Mouse (Mus musculus) cerebellum, adult 2 months (tissue): ENCODE results near the gene Slc51b. TPM values are rescaled to one million over a fixed set of nuclear protein-coding genes. Genes with fewer than 3 reads are reported as not detected.

Experiments used
- DNase-seq, 2 experiments: peaks; one replicate each; pipeline ENCODE4 v3.0.0; 2021
- H3K27ac ChIP-seq: fragments of 200-500 bp; 2 replicates; pipeline ENCODE4 v1.5.1; 2012; ENCODE audit warnings: low read length, control low read depth, inconsistent platforms; ENCODE audit not compliant: insufficient read depth
- H3K27me3 ChIP-seq: fragments of 200-500 bp; 2 replicates; pipeline ENCODE4 v1.6.1; 2012; ENCODE audit warnings: inconsistent platforms, mild to moderate bottlenecking, low read length, moderate library complexity; ENCODE audit not compliant: control insufficient read depth, insufficient read depth
- H3K4me1 ChIP-seq: fragments of 200-500 bp; 2 replicates; pipeline ENCODE4 v1.6.1; 2011; ENCODE audit warnings: low read length; ENCODE audit not compliant: control insufficient read depth, insufficient read depth
- H3K4me3 ChIP-seq: fragments of 200-500 bp; replicated peaks from 2 replicates; pipeline ENCODE3; 2011; ENCODE audit warnings: mild to moderate bottlenecking, low read depth, low read length, control low read depth; ENCODE audit not compliant: insufficient read depth
- CTCF ChIP-seq: fragments of 200-500 bp; IDR thresholded peaks from 2 replicates; pipeline ENCODE4 v1.5.1; 2011; ENCODE audit warnings: low read depth, mild to moderate bottlenecking, control low read depth, low read length, moderate library complexity, borderline replicate concordance; ENCODE audit not compliant: insufficient read depth
- POLR2A ChIP-seq: fragments of 200-500 bp; IDR thresholded peaks from 2 replicates; pipeline ENCODE4 v1.6.1; 2011; ENCODE audit warnings: low read length, control low read depth, borderline replicate concordance; ENCODE audit not compliant: insufficient read depth
- WGBS: fragments of 180-500 bp; shearing (Covaris S2); methylation state at CpG from one replicate; pipeline ENCODE4 v1.1.7; 2018; 5-methylcytosine and 5-hydroxymethylcytosine counted together
- polyA plus RNA-seq: library from polyadenylated mRNA; depleted of rRNA; stranded (reverse); fragments of >200 nt; gene quantifications from 2 replicates; pipeline ENCODE4 v1.2.3, GENCODE M21; 2012

Gene Slc51b
- polyA plus RNA-seq, 1 experiment, result not detected

DNA sequence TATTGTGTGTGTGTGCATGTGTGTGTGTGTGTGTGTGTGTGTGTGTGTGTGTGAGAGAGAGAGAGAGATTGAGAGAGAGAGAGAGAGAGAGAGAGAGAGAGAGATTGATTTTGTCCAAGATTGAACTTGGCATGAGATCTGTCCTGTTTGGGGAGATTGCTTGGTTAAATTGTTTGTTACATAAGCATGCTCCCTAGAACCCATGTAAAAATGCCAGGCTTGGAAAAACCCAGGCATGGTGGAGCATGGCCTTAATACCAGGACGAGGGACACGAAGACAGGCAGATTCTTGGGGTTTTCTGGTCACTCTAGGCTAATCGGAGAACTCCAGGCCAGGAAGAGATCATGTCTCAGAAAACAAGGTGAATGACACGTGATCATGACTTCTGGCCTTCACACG is 5.2 kb upstream of the Slc51b start:
- Histone ChIP-seq H3K27me3 (no peaks in the 10 kb centered on the region), H3K4me1 (no peaks in the 10 kb centered on the region), H3K27ac (no peak overlapping the region), H3K4me3 (no peak overlapping the region)
- TF ChIP-seq CTCF (no peak), POLR2A (no peak)
- WGBS, result 83% methylated on average over 5 of the region's 5 CpGs
- DNase-seq, result no peak

DNA sequence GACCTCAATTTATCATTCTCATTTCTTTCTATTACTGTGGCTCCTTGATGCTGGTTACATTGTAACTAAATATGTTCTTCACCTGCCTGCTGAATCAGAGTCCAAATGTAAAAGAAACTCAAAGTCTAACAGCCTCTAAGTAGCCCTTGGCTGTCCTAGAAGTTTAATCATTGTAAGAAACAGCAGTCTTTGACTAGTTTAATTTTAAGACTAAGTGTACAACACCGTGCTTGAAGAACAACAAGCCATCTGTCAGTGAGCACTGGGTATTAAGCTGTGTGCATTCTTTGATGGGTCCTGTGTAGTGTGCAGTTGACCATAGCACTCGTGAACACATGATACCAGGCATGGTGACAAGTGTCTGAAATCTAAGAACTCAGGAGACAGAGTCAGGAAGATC is 4.8 kb upstream of the Slc51b start:
- H3K27ac ChIP-seq, result no peak overlapping the region
- DNase-seq, result no peak
- H3K4me3 ChIP-seq, result no peak overlapping the region
- 59% methylated on average over 2 of the region's 2 CpGs for WGBS
- TF ChIP-seq POLR2A (no peak), CTCF (no peak)
- no peaks in the 10 kb centered on the region for H3K4me1 ChIP-seq
- no peaks in the 10 kb centered on the region for H3K27me3 ChIP-seq

DNA sequence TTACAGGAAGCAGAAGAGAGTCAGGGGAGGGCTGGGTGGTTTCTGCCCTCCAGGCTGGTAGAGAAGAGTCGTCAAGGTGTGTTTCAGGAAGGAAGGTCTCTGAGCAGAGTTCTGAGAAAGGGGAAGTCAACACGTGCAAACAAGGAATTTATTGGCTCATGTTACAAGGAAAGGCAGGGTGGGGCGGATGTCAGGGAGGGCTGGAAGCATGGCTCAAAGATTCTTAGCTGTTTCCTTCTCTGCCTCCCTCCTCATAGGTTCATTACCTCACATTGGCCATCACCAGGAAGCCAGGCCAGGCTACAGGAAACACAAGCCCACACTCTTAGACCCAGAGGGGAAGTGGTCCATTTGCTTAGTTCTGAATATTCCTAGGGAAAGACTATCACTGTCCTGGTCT is 1.6 kb upstream of the Slc51b start:
- Histone ChIP-seq H3K4me1 (no peaks in the 10 kb centered on the region), H3K27ac (no peak overlapping the region), H3K4me3 (no peak overlapping the region), H3K27me3 (no peaks in the 10 kb centered on the region)
- no peak for DNase-seq
- WGBS, result 56% methylated on average over 3 of the region's 3 CpGs
- no peak for TF ChIP-seq CTCF
- no peak for TF ChIP-seq POLR2A

- 68% methylated on average over 3 of the region's 3 CpGs for WGBS
- TF ChIP-seq POLR2A, result no peak
- no peak for TF ChIP-seq CTCF
- no peaks in the 10 kb centered on the region for H3K4me1 ChIP-seq
- no peaks in the 10 kb centered on the region for H3K27me3 ChIP-seq
- no peak overlapping the region for H3K4me3 ChIP-seq
- no peak for DNase-seq
- H3K27ac ChIP-seq, result no peak overlapping the region
Observed at GRCm38 (mm10) chr9:65419633-65420032, 3.1 kb downstream of the Slc51b start.

- TF ChIP-seq POLR2A (no peak), CTCF (peak; percentile 8; the same call in 1 of the 2 replicates)
- H3K4me1 ChIP-seq, result no peaks in the 10 kb centered on the region
- H3K4me3 ChIP-seq, result no peak overlapping the region
- 47% methylated on average over 3 of the region's 3 CpGs for WGBS
- no peak overlapping the region for H3K27ac ChIP-seq
- H3K27me3 ChIP-seq, result no peaks in the 10 kb centered on the region
- no peak for DNase-seq
Observed at GRCm38 (mm10) chr9:65417738-65418137, 5.0 kb downstream of the Slc51b start.

- no peak for TF ChIP-seq CTCF
- TF ChIP-seq POLR2A, result no peak
- Histone ChIP-seq H3K27ac (no peak overlapping the region; the same call in 1 of the 2 replicates), H3K27me3 (no peaks in the 10 kb centered on the region), H3K4me1 (no peaks in the 10 kb centered on the region), H3K4me3 (no peak overlapping the region)
- DNase-seq, result no peak
- 61% methylated on average over 3 of the region's 3 CpGs for WGBS
Observed at GRCm38 (mm10) chr9:65411326-65411725, 11.4 kb downstream of the Slc51b start.

DNA sequence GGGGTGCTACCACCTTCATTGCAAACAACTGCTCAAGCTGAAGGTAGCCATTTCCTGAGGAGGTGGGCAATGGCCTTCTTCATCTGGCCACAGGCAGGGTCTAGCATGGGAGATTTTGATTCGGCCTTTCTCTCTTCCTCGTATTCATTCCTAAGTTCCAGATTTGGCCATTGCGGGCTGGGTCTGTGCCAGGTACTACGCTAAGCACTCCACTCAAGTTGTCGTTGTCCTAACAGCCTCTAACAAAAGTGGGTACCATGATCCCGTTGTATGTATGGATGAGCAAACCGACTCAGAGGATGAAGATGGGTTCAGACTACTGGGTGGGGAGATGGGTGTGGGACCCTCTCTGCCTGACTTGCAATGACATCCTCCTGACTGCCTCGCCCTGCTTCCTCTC is 12.4 kb downstream of the Slc51b start:
- no peaks in the 10 kb centered on the region for H3K27me3 ChIP-seq
- no peak overlapping the region for H3K27ac ChIP-seq
- no peak overlapping the region for H3K4me3 ChIP-seq
- 84% methylated on average over 8 of the region's 8 CpGs for WGBS
- TF ChIP-seq POLR2A (no peak), CTCF (no peak)
- H3K4me1 ChIP-seq, result no peaks in the 10 kb centered on the region
- DNase-seq, result no peak

DNA sequence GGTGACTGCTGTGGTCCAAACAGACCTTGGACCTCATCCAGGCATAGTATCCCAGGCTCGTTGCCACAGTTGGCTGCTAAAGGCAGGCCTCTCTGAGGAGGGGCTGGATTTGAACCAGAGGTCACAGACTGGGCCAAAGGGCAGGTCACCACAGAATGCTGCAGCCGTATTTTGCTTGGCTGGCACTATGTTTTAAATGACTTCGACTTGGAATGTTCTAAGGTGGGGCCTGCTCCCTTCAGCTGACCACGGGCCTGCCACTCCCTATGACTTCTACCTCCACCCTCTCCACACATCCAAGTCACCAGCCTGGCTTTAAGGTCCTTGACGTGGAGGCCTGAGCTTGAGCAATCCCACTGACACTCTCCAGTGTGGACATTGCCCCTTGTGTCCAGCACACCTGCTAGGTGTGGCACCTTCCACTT is 13.9 kb downstream of the Slc51b start:
- DNase-seq, result no peak
- TF ChIP-seq CTCF (no peak), POLR2A (no peak)
- no peaks in the 10 kb centered on the region; the same call in 1 of the 2 replicates for H3K4me1 ChIP-seq
- no peak overlapping the region for H3K4me3 ChIP-seq
- no peaks in the 10 kb centered on the region for H3K27me3 ChIP-seq
- no peak overlapping the region for H3K27ac ChIP-seq
- WGBS, result 59% methylated on average over 5 of the region's 5 CpGs

DNA sequence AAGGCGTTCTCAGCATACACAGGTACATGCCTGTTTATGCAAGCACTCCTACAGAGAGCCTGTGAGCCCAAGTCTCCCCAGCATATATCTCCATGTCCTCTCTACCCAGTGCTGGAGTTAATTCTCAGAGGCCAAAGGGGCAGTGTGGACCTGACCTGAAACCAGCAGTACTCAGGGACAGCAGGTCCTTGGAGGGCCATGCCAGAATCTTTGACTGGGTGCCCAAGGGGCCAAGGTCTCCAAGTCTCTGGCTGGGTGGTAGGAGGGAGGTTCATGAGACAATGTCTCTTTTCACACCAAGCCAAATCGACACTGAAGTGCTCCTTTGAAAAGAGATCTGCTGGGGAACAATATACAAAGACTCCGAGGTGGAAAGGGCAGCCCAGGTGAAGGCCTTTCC is 14.9 kb downstream of the Slc51b start:
- no peak for DNase-seq
- H3K4me1 ChIP-seq, result no peaks in the 10 kb centered on the region; the same call in 1 of the 2 replicates
- H3K27me3 ChIP-seq, result no peaks in the 10 kb centered on the region
- H3K27ac ChIP-seq, result no peak overlapping the region
- H3K4me3 ChIP-seq, result no peak overlapping the region
- WGBS, result 83% methylated on average over 3 of the region's 3 CpGs
- no peak for TF ChIP-seq POLR2A
